Mouse (Mus musculus): ENCODE results near the gene Usp9x. TPM values are rescaled to one million over a fixed set of nuclear protein-coding genes. Genes with fewer than 3 reads are reported as not detected.
A peak's percentile ranks its signal among the peaks of the same experiment; 100 is the strongest.

The Usp9x gene
- total and polyA plus RNA-seq, 3 experiments, result 89.3 to 328 (median 118) TPM

DNA sequence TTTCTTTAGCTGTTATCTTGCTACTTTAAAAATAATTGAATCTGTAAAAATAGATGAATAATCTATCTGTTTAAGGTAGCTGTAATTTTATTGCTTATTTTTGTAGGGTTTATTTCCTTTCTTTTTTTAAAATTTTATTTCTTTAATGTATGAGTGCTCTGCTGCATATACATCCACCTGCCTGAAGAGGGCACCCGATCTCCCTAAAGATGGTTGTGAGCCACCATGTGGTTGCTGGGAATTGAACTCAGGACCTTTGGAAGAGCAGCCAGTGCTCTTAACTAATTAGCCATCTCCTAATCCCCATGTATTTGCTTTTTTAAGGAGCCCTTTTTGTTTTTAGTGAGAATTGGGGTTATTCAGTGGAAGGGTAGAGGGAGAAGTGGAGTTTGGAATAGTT lies 14.3 kb downstream of the Usp9x start:
- TF ChIP-seq CTCF (IDR thresholded peaks at IDR 0.05 in 2 of 3, conservative IDR thresholded peaks at IDR 0.05 in 1 of 3; ENCODE audit: control insufficient read depth in 1 of 3, insufficient read depth in 1 of 3, low read depth in 2 of 3, low read length in 3 of 3, poor library complexity in 1 of 3, severe bottlenecking in 1 of 3) (peak; percentile 20 to 53 (median 33); a peak in 3 of 6 replicates), GATA1 (IDR thresholded peaks at IDR 0.05; ENCODE audit: low read depth, low read length) (no peak), MYC (IDR thresholded peaks at IDR 0.05; ENCODE audit: low read depth, low read length) (0 out of 2 replicates have a peak, but pooled peaks have one; percentile 25)
- Histone ChIP-seq H3K9ac (ENCODE audit: control insufficient read depth, low read depth, low read length, poor library complexity, severe bottlenecking) (no peak overlapping the region), H3K27me3 (ENCODE audit: control insufficient read depth in 1 of 2, insufficient read depth in 2 of 2, low read length in 2 of 2) (no peaks in the 10 kb centered on the region), H3K79me2 (ENCODE audit: control insufficient read depth, insufficient read depth, low read length, poor library complexity) (peaks cover 31% of the 10 kb centered on the region), H3K27ac (ENCODE audit: control insufficient read depth, low read depth, low read length) (no peak overlapping the region), H3K9me3 (replicated peaks; ENCODE audit: insufficient read depth, low read length) (no peaks in the 10 kb centered on the region), H3K4me3 (ENCODE audit: control insufficient read depth in 1 of 2, insufficient read depth in 1 of 2, low read depth in 2 of 2, low read length in 2 of 2) (no peak overlapping the region), H3K36me3 (ENCODE audit: control insufficient read depth in 1 of 2, insufficient read depth in 2 of 2, low read length in 2 of 2) (peaks cover 6 to 18% of the 10 kb centered on the region in 2 experiments), H3K4me1 (ENCODE audit: control insufficient read depth in 1 of 2, insufficient read depth in 2 of 2, low read length in 2 of 2) (no peaks in the 10 kb centered on the region)
- peak; percentile 48 for DNase-seq (ENCODE audit: low read depth, low spot score)

GRCm38 (mm10) chrX:13096985-13097384 lies 25.7 kb downstream of the Usp9x start:
- TF ChIP-seq EP300 (IDR thresholded peaks at IDR 0.05; ENCODE audit: low read depth in 1 of 2, low read length in 2 of 2) (no peak), ELF1 (IDR thresholded peaks at IDR 0.05; ENCODE audit: low read depth, low read length) (no peak), KAT2A (conservative IDR thresholded peaks at IDR 0.05; ENCODE audit: low read depth, low read length) (no peak), ETS1 (IDR thresholded peaks at IDR 0.05; ENCODE audit: low read depth, low read length) (no peak), CHD1 (IDR thresholded peaks at IDR 0.05; ENCODE audit: low read depth, low read length) (no peak)
- H3K4me1 ChIP-seq (ENCODE audit: control insufficient read depth in 1 of 2, insufficient read depth in 2 of 2, low read length in 2 of 2), result no peaks in the 10 kb centered on the region
- H3K36me3 ChIP-seq (ENCODE audit: control insufficient read depth in 1 of 2, insufficient read depth in 2 of 2, low read length in 2 of 2), result peaks cover 0 to 49% of the 10 kb centered on the region in 2 experiments; a peak in 2 of 4 replicates
- no peak for DNase-seq (ENCODE audit: low read depth, low spot score)
- H3K9me3 ChIP-seq (replicated peaks; ENCODE audit: insufficient read depth, low read length), result no peaks in the 10 kb centered on the region
- peaks cover 3% of the 10 kb centered on the region; the same call in 1 of the 2 replicates for H3K79me2 ChIP-seq (ENCODE audit: control insufficient read depth, insufficient read depth, low read length, poor library complexity)
- H3K4me3 ChIP-seq (ENCODE audit: control insufficient read depth in 1 of 2, insufficient read depth in 1 of 2, low read depth in 2 of 2, low read length in 2 of 2), result no peak overlapping the region
- no peak overlapping the region for H3K9ac ChIP-seq (ENCODE audit: control insufficient read depth, low read depth, low read length, poor library complexity, severe bottlenecking)
- H3K27ac ChIP-seq (ENCODE audit: control insufficient read depth, low read depth, low read length), result no peak overlapping the region
- no peaks in the 10 kb centered on the region for H3K27me3 ChIP-seq (ENCODE audit: control insufficient read depth in 1 of 2, insufficient read depth in 2 of 2, low read length in 2 of 2)

DNA sequence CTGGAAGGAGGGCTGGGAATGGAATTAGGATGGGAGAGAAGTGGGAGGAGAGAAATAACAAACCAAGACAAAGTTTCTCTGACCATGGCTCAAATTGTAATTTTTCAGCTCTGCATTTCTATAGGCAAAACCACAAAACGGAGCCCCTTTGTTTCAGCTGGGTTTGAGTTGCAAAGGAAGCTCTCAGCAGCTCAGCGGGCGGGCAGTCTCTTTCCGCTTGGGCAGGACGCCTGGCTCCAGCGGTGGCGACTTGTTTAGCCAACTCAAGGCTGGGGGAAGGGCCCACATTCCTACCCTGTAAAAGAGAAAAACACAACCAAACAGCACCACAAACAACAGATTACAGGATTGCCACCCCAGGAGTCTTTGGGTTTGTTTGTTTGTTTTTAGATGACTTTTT lies 135.2 kb downstream of the Usp9x start:
- peaks cover 0 to 7% of the 10 kb centered on the region in 2 experiments; a peak in 1 of 4 replicates for H3K36me3 ChIP-seq (ENCODE audit: control insufficient read depth in 1 of 2, insufficient read depth in 2 of 2, low read length in 2 of 2)
- H3K79me2 ChIP-seq (ENCODE audit: control insufficient read depth, insufficient read depth, low read length, poor library complexity), result peaks cover 2% of the 10 kb centered on the region
- TF ChIP-seq NELFE (IDR thresholded peaks at IDR 0.05; ENCODE audit: low read depth, low read length), result no peak
- no peak for TF ChIP-seq TAL1 (IDR thresholded peaks at IDR 0.05; ENCODE audit: low read length)
- no peak for TF ChIP-seq SIN3A (IDR thresholded peaks at IDR 0.05; ENCODE audit: low read length)
- TF ChIP-seq UBTF (IDR thresholded peaks at IDR 0.05; ENCODE audit: borderline replicate concordance, insufficient read depth, low read depth, low read length), result no peak
- TF ChIP-seq MYC (IDR thresholded peaks at IDR 0.05; ENCODE audit: low read depth, low read length), result no peak
- no peak for TF ChIP-seq E2F4 (IDR thresholded peaks at IDR 0.05; ENCODE audit: borderline replicate concordance, low read depth, low read length)
- H3K4me1 ChIP-seq (ENCODE audit: control insufficient read depth in 1 of 2, insufficient read depth in 2 of 2, low read length in 2 of 2), result peaks cover 0 to 8% of the 10 kb centered on the region in 2 experiments; a peak in 2 of 4 replicates
- no peaks in the 10 kb centered on the region for H3K27me3 ChIP-seq (ENCODE audit: control insufficient read depth in 1 of 2, insufficient read depth in 2 of 2, low read length in 2 of 2)
- H3K9me3 ChIP-seq (replicated peaks; ENCODE audit: insufficient read depth, low read length), result no peaks in the 10 kb centered on the region
- no peak overlapping the region for H3K4me3 ChIP-seq (ENCODE audit: control insufficient read depth in 1 of 2, insufficient read depth in 1 of 2, low read depth in 2 of 2, low read length in 2 of 2)
- DNase-seq (ENCODE audit: low read depth, low spot score), result no peak
- no peak overlapping the region for H3K9ac ChIP-seq (ENCODE audit: control insufficient read depth, low read depth, low read length, poor library complexity, severe bottlenecking)
- no peak overlapping the region for H3K27ac ChIP-seq (ENCODE audit: control insufficient read depth, low read depth, low read length)
